Mouse (Mus musculus) liver, postnatal 0 days (tissue): ENCODE data around the gene Wnk2.

Source experiments
- CTCF ChIP-seq: sonication (generic); IDR thresholded peaks from 2 replicates; pipeline ENCODE4 v1.5.1; 2016; ENCODE audit warnings: antibody characterized with exemption, low read depth
- EP300 ChIP-seq: IDR thresholded peaks from 2 replicates; pipeline ENCODE4 v1.6.1; 2016; ENCODE audit warnings: antibody characterized with exemption, low read depth, mild to moderate bottlenecking

- TF ChIP-seq EP300 (no peak), CTCF (peak; percentile 79)
Observed at GRCm38 (mm10) chr13:49021693-49022092, 126.1 kb downstream of the Wnk2 start.
